Mouse (Mus musculus): ENCODE measurements at regions not wholly inside any gene's neighbourhood (a gene's known extent, or its start where the extent isn't known, plus 50 kb on each side); places are given as distances from the start of the nearest gene placed in this dataset.

- DNase-seq (ENCODE audit: low read depth, low spot score) = no peak
Measured at GRCm38 (mm10) chr4:9009656-9010055, 770.8 kb upstream of the Car8 start.

GRCm38 (mm10) chr4:9005938-9006626 is 767.2 kb upstream of the Car8 start:
- DNase-seq (ENCODE audit: low read depth, low spot score) = peak; percentile 20

GRCm38 (mm10) chr4:9003891-9004290 is 765.0 kb upstream of the Car8 start:
- DNase-seq (ENCODE audit: low read depth, low spot score) = peak; percentile 61

GRCm38 (mm10) chr4:9002380-9002779 is 763.5 kb upstream of the Car8 start:
- no peak for DNase-seq (ENCODE audit: low read depth, low spot score)

- DNase-seq (ENCODE audit: low read depth, low spot score) = no peak
Measured at GRCm38 (mm10) chr4:8998606-8999005, 759.8 kb upstream of the Car8 start.

GRCm38 (mm10) chr4:8992171-8992570 is 753.3 kb upstream of the Car8 start:
- DNase-seq (ENCODE audit: low read depth, low spot score) = no peak

- no peak for DNase-seq (ENCODE audit: low read depth, low spot score)
Measured at GRCm38 (mm10) chr4:8990551-8990950, 751.7 kb upstream of the Car8 start.

GRCm38 (mm10) chr4:8989614-8990013 is 750.8 kb upstream of the Car8 start:
- DNase-seq (ENCODE audit: low read depth, low spot score) = no peak

- DNase-seq (ENCODE audit: low read depth, low spot score) = no peak
Measured at GRCm38 (mm10) chr4:8989110-8989509, 750.3 kb upstream of the Car8 start.

GRCm38 (mm10) chr4:8988345-8988733 is 749.5 kb upstream of the Car8 start:
- peak; percentile 62 for DNase-seq (ENCODE audit: low read depth, low spot score)

- no peak for DNase-seq (ENCODE audit: low read depth, low spot score)
Measured at GRCm38 (mm10) chr4:8987544-8988344, 748.9 kb upstream of the Car8 start.

GRCm38 (mm10) chr4:8986394-8987091 is 747.7 kb upstream of the Car8 start:
- no peak for DNase-seq (ENCODE audit: low read depth, low spot score)

- DNase-seq (ENCODE audit: low read depth, low spot score) = no peak
Measured at GRCm38 (mm10) chr4:8984059-8984606, 745.3 kb upstream of the Car8 start.

GRCm38 (mm10) chr4:8978949-8979348 is 740.1 kb upstream of the Car8 start:
- no peak for DNase-seq (ENCODE audit: low read depth, low spot score)

GRCm38 (mm10) chr4:8969951-8970455 is 731.2 kb upstream of the Car8 start:
- DNase-seq (ENCODE audit: low read depth, low spot score) = no peak

- DNase-seq (ENCODE audit: low read depth, low spot score) = no peak
Measured at GRCm38 (mm10) chr4:8968741-8969140, 729.9 kb upstream of the Car8 start.

GRCm38 (mm10) chr4:8967986-8968385 is 729.1 kb upstream of the Car8 start:
- no peak for DNase-seq (ENCODE audit: low read depth, low spot score)

GRCm38 (mm10) chr4:8965563-8965962 is 726.7 kb upstream of the Car8 start:
- peak; percentile 19 for DNase-seq (ENCODE audit: low read depth, low spot score)

GRCm38 (mm10) chr4:8962959-8963572 is 724.2 kb upstream of the Car8 start:
- DNase-seq (ENCODE audit: low read depth, low spot score) = no peak

GRCm38 (mm10) chr4:8961851-8962250 is 723.0 kb upstream of the Car8 start:
- DNase-seq (ENCODE audit: low read depth, low spot score) = no peak

GRCm38 (mm10) chr4:8957771-8958170 is 718.9 kb upstream of the Car8 start:
- DNase-seq (ENCODE audit: low read depth, low spot score) = no peak

GRCm38 (mm10) chr4:8957023-8957343 is 718.1 kb upstream of the Car8 start:
- DNase-seq (ENCODE audit: low read depth, low spot score) = no peak

Measured in R1 (cell line).